Mouse (Mus musculus): ENCODE measurements at regions not wholly inside any gene's neighbourhood (a gene's known extent, or its start where the extent isn't known, plus 50 kb on each side); places are given as distances from the start of the nearest gene placed in this dataset.

DNA sequence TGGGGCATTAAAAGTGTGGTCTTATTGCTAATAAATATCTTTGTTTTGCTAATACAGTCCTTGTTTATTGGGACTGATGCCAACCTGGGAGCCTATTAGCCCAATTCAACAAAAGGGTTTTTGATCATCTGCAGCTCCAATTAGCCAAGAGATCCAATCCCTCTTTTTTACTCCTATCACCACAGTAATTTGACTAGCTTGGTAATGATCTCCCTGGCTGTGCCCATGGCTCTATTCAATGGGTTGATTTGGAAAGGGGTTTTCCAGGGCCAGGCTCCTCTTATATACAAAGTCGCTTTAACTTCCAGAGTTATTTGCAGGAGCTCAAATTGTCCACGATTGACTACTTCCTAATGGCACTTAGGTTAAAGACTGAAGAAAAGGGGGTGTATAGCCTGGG lies 145.1 kb upstream of the Adra1b start:
- no peak for DNase-seq

DNA sequence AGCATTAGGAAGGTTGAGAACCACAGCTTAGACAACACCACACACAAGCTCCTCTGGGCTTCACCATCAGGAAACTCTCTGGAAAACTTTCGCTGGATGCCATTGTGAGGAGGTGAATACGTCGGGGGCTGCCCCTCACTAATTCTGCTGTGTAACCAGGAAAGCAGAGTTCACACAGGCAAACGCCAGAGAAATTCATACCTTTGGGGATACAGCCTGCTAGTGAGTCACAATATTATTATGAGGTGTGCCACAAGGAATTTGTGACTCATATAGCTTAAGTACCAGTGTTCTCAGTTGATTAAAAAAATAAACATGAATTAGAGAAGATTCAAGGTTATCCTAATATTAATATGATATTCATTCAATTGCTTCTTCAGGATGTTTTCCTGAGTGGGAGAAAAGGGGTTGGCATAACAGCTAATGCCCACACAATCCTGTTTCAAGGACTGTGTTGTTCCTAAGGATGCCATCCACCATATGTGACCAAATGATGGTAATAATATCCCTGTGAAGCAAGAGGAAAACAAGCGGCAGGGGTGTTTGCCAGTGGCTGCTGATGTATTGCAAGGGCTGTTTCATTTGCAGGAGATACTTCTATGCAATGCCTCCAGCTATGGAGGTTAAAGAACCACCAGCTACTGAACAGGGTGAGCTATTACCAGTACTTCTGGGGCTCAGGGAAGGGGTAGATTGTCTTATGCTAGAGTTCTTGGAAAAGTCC lies 148.4 kb upstream of the Adra1b start:
- no peak for DNase-seq

GRCm38 (mm10) chr11:44052481-44052880 lies 151.5 kb upstream of the Adra1b start:
- no peak for DNase-seq

- DNase-seq: no peak
These were observed 161.4 kb upstream of the Adra1b start for GRCm38 (mm10) chr11:44062446-44062845.

- peak; percentile 47 to 61 for DNase-seq
These were observed 165.2 kb upstream of the Adra1b start for GRCm38 (mm10) chr11:44066176-44066575.

GRCm38 (mm10) chr11:44083716-44084115 lies 182.7 kb upstream of the Adra1b start:
- peak; percentile 24 to 42 for DNase-seq

DNA sequence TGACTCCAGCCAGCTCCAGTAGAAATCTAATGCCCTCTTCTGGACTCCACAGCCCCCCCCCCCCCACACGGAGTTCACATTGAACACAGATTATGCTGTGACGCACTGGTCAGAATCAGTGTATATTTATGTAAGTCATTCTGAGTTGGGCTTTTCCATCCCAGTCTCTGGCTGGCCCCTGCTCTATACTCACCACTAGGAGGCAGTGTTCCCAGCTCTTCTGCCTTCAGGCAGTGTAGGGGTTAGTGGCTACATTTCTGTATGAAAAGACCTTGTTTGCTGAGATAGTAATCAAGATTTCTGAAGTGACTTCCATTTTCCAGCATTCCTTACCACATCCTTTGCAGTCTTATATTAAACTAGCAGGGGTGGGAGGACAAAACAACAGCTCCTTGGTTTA lies 185.9 kb upstream of the Adra1b start:
- DNase-seq: peak; percentile 12 to 31

DNA sequence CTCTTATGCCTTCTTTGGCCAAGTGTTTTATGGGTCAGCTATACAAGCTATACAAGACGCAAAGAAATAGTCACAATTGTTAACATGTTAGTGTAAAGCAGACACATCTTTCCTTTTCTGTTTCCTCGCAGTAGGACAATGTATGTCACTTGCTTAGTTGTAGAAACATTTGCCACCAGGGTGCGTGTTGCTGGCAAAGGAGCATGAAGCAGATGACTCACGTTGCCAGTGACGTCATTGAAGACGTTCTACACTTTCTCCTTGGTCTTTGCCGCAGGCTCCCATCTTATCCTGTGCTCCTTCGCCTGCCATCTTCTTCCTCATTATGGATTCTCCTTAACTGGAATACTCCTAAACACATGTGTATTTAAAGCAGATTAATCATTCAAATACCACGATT lies 188.5 kb upstream of the Adra1b start:
- DNase-seq: no peak

DNA sequence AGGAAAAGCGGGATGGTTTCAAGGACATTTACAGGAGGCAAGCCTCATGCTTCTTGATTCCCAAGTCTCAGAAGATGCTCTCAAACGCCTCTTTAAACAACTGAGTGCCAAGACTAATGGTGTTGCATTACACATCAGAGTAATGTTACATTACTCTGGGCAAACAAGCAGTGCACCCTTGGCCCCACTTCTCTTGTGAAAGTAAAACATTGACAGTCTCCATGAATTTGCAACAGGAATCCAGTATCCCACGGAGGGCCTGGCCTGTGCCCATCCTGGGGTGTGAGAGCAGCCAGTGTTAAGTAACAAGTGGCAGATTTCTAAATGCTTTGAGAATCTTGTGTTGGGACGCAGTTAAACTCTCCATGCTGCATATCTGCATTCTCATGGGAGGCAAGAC lies 194.3 kb upstream of the Adra1b start:
- no peak for DNase-seq

GRCm38 (mm10) chr11:44103188-44103840 lies 202.3 kb upstream of the Adra1b start:
- peak in 1 of 2 experiments; percentile 25 for DNase-seq

- peak; percentile 89 to 90 for DNase-seq
These were observed 202.8 kb upstream of the Adra1b start for GRCm38 (mm10) chr11:44103841-44104191.

DNA sequence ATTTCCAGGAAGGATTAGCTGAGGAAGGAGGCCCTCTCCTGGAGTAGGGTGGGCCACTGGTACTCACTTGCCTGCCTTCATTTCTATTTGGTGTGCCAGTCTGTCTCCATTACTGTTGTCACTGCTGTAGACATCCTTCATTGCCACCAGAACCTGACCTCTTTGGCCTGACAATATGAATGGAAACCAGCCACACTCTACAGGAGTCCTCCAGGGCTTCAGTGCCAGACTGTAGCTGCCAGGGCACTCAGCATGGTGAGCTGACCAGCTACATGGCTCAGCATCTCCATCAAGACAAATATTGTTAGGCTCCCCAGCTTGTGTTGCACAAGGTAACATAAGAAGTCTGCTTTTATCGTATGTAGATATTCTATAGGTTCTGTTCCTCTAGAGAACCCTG lies 205.2 kb upstream of the Adra1b start:
- peak; percentile 66 to 69 for DNase-seq

DNA sequence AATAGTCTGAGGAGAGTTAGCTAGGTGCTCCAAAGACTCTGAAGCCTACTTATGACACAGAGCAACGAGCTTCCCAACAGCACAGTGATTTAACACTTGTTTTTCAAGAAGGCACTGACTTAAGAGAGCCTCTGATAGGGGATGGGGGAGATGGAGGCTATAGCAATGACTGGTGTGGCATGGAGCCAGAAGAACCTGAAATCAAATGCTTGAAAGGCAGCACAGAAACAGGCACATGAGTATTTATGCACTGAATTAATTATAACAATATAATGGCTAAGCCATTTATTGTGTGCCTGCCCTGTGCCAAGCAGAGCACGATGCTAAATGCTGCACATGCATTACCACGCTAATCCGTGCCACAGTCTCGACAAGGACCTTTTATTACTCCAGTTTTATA lies 210.5 kb upstream of the Adra1b start:
- peak in 1 of 2 experiments; percentile 21 for DNase-seq

GRCm38 (mm10) chr11:44127088-44127487 lies 226.1 kb upstream of the Adra1b start:
- no peak for DNase-seq

DNA sequence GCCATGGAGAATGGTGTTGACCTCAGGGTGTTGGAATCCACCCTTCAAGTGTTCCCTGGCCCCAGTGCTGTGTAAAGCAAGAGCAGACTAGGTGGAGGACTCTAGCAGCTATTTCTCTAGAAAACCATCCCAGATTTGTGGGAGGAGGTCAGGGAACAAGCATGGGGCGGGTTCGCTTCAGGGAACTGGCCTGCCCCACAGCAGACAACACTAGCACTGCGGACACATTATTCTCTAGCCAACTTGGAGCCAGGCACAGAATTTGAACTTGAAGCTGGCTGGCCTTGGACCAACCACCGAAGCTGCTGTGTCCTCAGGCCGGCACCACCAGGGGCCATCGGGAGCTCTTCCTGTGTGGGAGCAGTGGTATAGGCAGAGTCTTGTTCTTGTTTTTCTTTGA lies 227.5 kb upstream of the Adra1b start:
- no peak for DNase-seq

- DNase-seq: no peak
These were observed 232.2 kb upstream of the Adra1b start for GRCm38 (mm10) chr11:44133244-44133643.

DNA sequence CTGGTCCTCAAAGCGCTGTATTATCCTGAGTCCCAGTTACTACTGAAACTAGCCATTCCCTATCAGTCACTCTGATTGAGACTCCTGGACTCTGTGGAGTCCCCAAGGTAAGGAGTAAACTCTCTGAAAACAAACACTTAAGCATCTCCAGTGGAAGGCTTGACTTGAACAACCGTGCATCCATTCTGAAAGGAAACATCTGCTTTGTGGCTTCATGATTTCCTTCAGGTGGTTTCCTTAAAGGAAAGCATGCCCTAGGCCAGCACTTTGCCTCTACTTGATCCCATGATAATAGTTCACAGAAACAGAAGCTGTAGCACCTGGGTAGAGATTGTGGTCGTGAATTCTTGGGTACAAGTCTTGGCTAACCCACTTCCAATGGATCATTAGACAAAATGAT lies 235.0 kb upstream of the Adra1b start:
- no peak for DNase-seq

DNA sequence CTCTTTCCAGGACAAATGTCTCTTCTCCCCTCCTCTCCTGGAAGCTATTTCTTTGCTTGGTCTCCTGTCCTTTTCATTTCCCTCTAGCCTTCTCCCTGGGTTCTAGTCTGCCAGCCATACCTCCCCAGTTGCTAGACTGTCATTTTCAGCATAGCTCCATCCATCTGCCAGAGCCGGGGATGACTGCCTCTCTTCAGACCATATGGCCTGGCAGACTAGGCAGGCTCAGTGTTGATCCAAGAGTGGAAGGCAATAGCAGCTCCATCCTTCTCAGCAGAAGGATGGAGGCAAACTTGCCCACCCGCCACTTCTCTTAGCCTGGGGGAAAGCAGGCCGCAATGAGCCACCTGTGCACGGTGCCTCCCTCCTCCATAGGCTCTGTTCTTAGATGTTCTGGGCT lies 242.0 kb upstream of the Adra1b start:
- DNase-seq: peak; percentile 24 to 57

DNA sequence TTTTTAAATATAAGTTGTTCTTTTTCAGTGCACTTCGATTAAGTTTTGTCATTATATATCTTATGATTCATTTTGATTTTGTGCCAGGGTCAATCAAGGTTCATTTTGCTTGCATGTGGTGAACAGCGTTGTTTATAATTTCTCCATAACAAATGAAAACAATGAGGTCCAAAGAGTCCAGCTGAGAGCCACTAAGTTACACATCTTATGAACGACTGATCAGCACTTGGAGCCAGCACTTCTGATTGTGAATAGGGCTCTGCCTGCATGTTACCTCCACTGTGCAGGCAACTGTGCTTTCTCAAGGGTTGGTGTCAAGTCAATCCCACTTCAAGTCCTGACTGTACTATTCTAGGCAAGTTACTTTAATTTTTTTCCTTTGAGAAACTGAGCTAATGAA lies 243.5 kb upstream of the Adra1b start:
- DNase-seq: no peak

- no peak for DNase-seq
These were observed 245.4 kb upstream of the Adra1b start for GRCm38 (mm10) chr11:44146419-44146818.

GRCm38 (mm10) chr11:44153576-44153975 lies 246.3 kb upstream of the Il12b start:
- no peak for DNase-seq

DNA sequence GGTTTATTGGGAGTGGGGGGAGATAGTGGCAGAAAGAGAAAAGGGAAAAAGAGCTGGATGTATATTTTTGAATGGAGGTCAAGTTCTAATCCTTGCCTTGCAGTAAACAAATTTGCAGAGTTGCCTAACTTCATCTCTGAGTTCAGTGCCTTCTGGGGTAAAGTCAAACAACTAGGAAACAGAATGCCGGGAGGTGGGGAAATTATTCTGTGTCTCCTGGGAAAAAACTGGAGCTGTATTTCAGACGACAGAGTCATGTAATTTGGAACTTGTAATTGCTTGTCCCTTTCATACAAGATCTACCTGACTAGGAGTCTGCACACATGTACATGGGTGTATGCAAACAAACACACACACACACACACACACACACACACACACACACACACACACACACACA lies 244.3 kb upstream of the Il12b start:
- no peak for DNase-seq

DNA sequence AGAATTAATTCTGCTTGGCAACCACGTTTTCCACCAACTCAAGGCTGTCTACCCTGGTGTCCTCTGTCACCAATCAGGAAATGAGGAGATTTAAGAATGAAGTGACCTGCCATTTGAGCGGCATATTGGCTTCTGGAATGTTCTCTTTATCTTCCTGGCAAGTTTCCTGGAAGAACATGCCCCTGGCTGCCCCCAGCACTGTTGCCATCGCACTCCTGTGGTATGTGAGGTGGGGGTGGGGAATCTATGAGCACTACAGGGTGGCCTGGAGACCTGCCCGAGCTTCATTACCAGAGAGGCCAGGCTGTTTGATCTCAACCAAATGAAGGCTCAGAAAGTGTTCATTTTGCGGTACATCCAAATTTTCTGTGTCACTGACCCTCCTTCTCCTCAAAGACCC lies 243.8 kb upstream of the Il12b start:
- peak; percentile 40 for DNase-seq

DNA sequence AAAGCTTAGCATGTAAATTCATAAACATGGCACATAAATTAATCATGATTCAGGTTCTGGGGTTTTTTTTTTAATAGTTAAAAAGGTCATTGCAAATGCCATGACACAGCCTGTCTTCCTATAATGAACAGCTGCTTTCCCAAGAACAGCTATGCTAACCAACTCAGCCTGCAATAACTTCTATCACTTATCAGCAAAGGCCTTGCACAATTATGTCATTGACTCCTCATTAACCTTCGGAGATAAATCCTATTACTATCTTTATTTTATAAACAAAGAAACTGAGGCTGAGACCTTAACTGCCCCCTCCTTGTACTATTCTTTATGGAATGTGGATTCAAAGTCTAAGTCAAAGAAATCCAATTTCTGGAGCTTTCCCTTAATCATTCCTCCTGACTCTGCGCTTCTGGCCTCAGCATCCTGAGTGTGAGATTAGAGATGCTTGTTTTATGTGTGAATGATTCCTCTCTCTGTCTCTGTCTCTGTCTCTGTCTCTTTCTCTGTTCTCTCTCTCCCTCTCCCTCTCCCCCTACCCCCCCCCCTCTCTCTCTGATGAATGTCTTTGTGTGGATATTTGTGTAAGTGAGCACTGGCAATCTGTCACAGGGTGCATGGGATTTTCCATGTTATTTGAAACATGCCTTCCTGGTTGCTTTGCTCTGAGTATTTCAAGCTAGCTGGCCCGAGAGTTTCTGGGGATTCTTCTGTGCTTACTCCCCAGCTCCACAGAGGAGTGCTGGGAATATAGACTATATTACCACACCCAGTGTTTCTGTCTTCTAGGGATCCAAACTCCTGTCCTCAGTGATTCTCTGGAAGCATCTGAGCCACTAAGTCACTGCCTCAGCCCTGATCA lies 243.1 kb upstream of the Il12b start:
- no peak for DNase-seq
